Mouse (Mus musculus) left cerebral cortex, postnatal 36 days (tissue): ENCODE measurements around the gene Pla1a. TPM values are rescaled to one million over a fixed set of nuclear protein-coding genes. Genes with fewer than 3 reads are reported as not detected.
A peak's percentile ranks its signal among the peaks of the same experiment; 100 is the strongest.
"Not testable (repeated sequence)": the region's sequence is repeated elsewhere in the genome, so short reads cannot be mapped to it uniquely, and the experiment has no call there.

Experiments
- DNase-seq, 2 experiments: peaks; one replicate each; pipeline ENCODE4 v3.0.0; 2021 to 2022; ENCODE audit warnings: low spot score in 2 of 2, mixed read lengths in 1 of 2
- intact Hi-C: fragments of 180-260 bp; cut with DNase I; formaldehyde crosslinking; loops from one replicate; pipeline ENCODE4 v1.15.1; 2025
- total RNA-seq, 2 experiments: library from RNA; stranded (reverse); gene quantifications; 2 replicates each; pipeline ENCODE4 v1.2.3; 2021

Pla1a gene
- total RNA-seq, 2 experiments from 2014 or later = 0.67 to 1.3 TPM

GRCm38 (mm10) chr16:38461749-38462148, 28.8 kb upstream of the Pla1a start:
- intact Hi-C loops = no loop called here
- DNase-seq = no peak

GRCm38 (mm10) chr16:38459990-38460389, 27.0 kb upstream of the Pla1a start:
- DNase-seq = no peak
- intact Hi-C loops = no loop called here

GRCm38 (mm10) chr16:38458600-38459280, 25.8 kb upstream of the Pla1a start:
- no peak for DNase-seq
- intact Hi-C loops = no loop called here

GRCm38 (mm10) chr16:38456812-38457567, 24.0 kb upstream of the Pla1a start:
- intact Hi-C loops = no loop called here
- DNase-seq = no peak

GRCm38 (mm10) chr16:38455511-38456418, 22.8 kb upstream of the Pla1a start, which contains the start of gene Cd80:
Gene Cd80, plus strand, starts transcription at chr16:38455561.
- DNase-seq = no peak
- intact Hi-C loops = no loop called here

- intact Hi-C loops = loop anchor here (5.0 kb wide), 1 partner anchor 77 kb away; no protein-coding TSS in a partner anchor
- no peak for DNase-seq
These were observed 21.7 kb upstream of the Pla1a start for GRCm38 (mm10) chr16:38454533-38455254.

GRCm38 (mm10) chr16:38453952-38454351, 21.0 kb upstream of the Pla1a start:
- no peak for DNase-seq
- intact Hi-C loops = loop anchor here (2.0 to 5.0 kb wide), 2 partner anchors 77 to 107 kb away; partner anchors contain the start of genes Cox17 and Gm21987

GRCm38 (mm10) chr16:38453203-38453553, 20.2 kb upstream of the Pla1a start:
- DNase-seq = no peak
- intact Hi-C loops = loop anchor here (2.0 to 5.0 kb wide), 2 partner anchors 76 to 106 kb away; partner anchors contain the start of genes Cox17 and Gm21987

- intact Hi-C loops = loop anchor here (2.0 to 5.0 kb wide), 2 partner anchors 75 to 106 kb away; partner anchors contain the start of genes Cox17 and Gm21987
- DNase-seq = peak; percentile 92 to 93
These were observed 19.7 kb upstream of the Pla1a start, which contains the start of gene Adprh for GRCm38 (mm10) chr16:38452442-38453202. Gene Adprh, minus strand, starts transcription at chr16:38452703.

GRCm38 (mm10) chr16:38451421-38452205, 18.7 kb upstream of the Pla1a start:
- peak in 1 of 2 experiments; percentile 25 for DNase-seq
- intact Hi-C loops = loop anchor here (2.0 to 5.0 kb wide), 2 partner anchors 74 to 105 kb away; partner anchors contain the start of genes Cox17 and Gm21987

- intact Hi-C loops = loop anchor here (5.0 kb wide), 1 partner anchor 73 kb away; no protein-coding TSS in a partner anchor
- no peak for DNase-seq
These were observed 17.8 kb upstream of the Pla1a start for GRCm38 (mm10) chr16:38450707-38451106.

- DNase-seq = no peak
- intact Hi-C loops = no loop called here
These were observed 15.5 kb upstream of the Pla1a start for GRCm38 (mm10) chr16:38448458-38448857.

- intact Hi-C loops = no loop called here
- DNase-seq = no peak
These were observed 14.4 kb upstream of the Pla1a start for GRCm38 (mm10) chr16:38447366-38447765.

GRCm38 (mm10) chr16:38446141-38446540, 13.2 kb upstream of the Pla1a start:
- intact Hi-C loops = not testable (repeated sequence)

GRCm38 (mm10) chr16:38445576-38445975, 12.6 kb upstream of the Pla1a start:
- intact Hi-C loops = no loop called here
- DNase-seq = no peak

More at GRCm38 (mm10) chr16:38446141-38446540, 13.2 kb upstream of the Pla1a start:
- not testable (repeated sequence) for DNase-seq

- no peak for DNase-seq
- intact Hi-C loops = no loop called here
These were observed 12.1 kb upstream of the Pla1a start for GRCm38 (mm10) chr16:38445046-38445445.

GRCm38 (mm10) chr16:38443721-38444464, 10.9 kb upstream of the Pla1a start:
- intact Hi-C loops = no loop called here
- DNase-seq = no peak
